Mouse (Mus musculus) thymus, adult 2 months (tissue): Measurements from ENCODE around the gene Olfr1346.

Experiments used
- CTCF ChIP-seq: fragments of 200-500 bp; IDR thresholded peaks from 2 replicates; pipeline ENCODE4 v1.5.1; 2012; ENCODE audit warnings: mild to moderate bottlenecking, control low read depth, low read length, moderate library complexity, borderline replicate concordance; ENCODE audit not compliant: control insufficient read depth, poor library complexity, insufficient read depth; ENCODE audit errors: extremely low read depth
- POLR2A ChIP-seq: fragments of 200-500 bp; IDR thresholded peaks from 2 replicates; pipeline ENCODE4 v1.6.1; 2012; ENCODE audit warnings: mild to moderate bottlenecking, low read length, control low read depth, moderate library complexity; ENCODE audit not compliant: control insufficient read depth, poor library complexity, insufficient read depth; ENCODE audit errors: extremely low read depth

GRCm38 (mm10) chr7:6526141-6526540 lies 59.2 kb downstream of the Olfr1346 start:
- no peak for TF ChIP-seq POLR2A
- no peak for TF ChIP-seq CTCF
